Mouse (Mus musculus): ENCODE measurements around the gene Pkm. TPM values are rescaled to one million over a fixed set of nuclear protein-coding genes. Genes with fewer than 3 reads are reported as not detected.
A peak's percentile ranks its signal among the peaks of the same experiment; 100 is the strongest.

Pkm gene
- polyA plus RNA-seq, 1 experiment from 2014 or later, result 1,005 TPM

- no peak overlapping the region for H3K9ac ChIP-seq (ENCODE audit: low read depth, low read length)
- no peaks in the 10 kb centered on the region for H3K27me3 ChIP-seq (replicated peaks; ENCODE audit: control insufficient read depth, insufficient read depth, low read length)
- H3K27ac ChIP-seq (replicated peaks; ENCODE audit: low read depth, low read length), result no peak overlapping the region
- 85% methylated on average over 4 of the region's 4 CpGs for WGBS
- H3K4me3 ChIP-seq (ENCODE audit: low read depth, low read length), result no peak overlapping the region
- no peaks in the 10 kb centered on the region for H3K9me3 ChIP-seq (ENCODE audit: control insufficient read depth, low read length)
- DNase-seq (ENCODE audit: low spot score), result no peak
- H3K36me3 ChIP-seq (ENCODE audit: control insufficient read depth, insufficient read depth, low read length), result peaks cover 96% of the 10 kb centered on the region
- no peaks in the 10 kb centered on the region for H3K4me1 ChIP-seq (ENCODE audit: control insufficient read depth, insufficient read depth, low read length)
- H3K4me2 ChIP-seq (ENCODE audit: low read depth, low read length), result no peak overlapping the region
- no peak for ATAC-seq (ENCODE audit: low read depth)
These were observed 13.0 kb downstream of the Pkm start for GRCm38 (mm10) chr9:59669172-59669571.

- no peak for DNase-seq (ENCODE audit: low spot score)
These were observed 16.2 kb downstream of the Pkm start for GRCm38 (mm10) chr9:59672195-59672894.

GRCm38 (mm10) chr9:59673427-59673826 lies 17.3 kb downstream of the Pkm start:
- H3K9me3 ChIP-seq (ENCODE audit: control insufficient read depth, low read length), result no peaks in the 10 kb centered on the region
- DNase-seq (ENCODE audit: low spot score), result no peak
- no peak overlapping the region for H3K9ac ChIP-seq (ENCODE audit: low read depth, low read length)
- no peaks in the 10 kb centered on the region for H3K27me3 ChIP-seq (replicated peaks; ENCODE audit: control insufficient read depth, insufficient read depth, low read length)
- no peak overlapping the region for H3K27ac ChIP-seq (replicated peaks; ENCODE audit: low read depth, low read length)
- no peak overlapping the region for H3K4me2 ChIP-seq (ENCODE audit: low read depth, low read length)
- 58% methylated on average over 2 of the region's 2 CpGs for WGBS
- H3K4me3 ChIP-seq (ENCODE audit: low read depth, low read length), result no peak overlapping the region
- H3K4me1 ChIP-seq (ENCODE audit: control insufficient read depth, insufficient read depth, low read length), result no peaks in the 10 kb centered on the region
- peaks cover 99% of the 10 kb centered on the region for H3K36me3 ChIP-seq (ENCODE audit: control insufficient read depth, insufficient read depth, low read length)
- no peak for ATAC-seq (ENCODE audit: low read depth)

More at GRCm38 (mm10) chr9:59672195-59672894, 16.2 kb downstream of the Pkm start:
- H3K9ac ChIP-seq (ENCODE audit: low read depth, low read length), result no peak overlapping the region
- ATAC-seq (ENCODE audit: low read depth), result no peak
- no peak overlapping the region for H3K4me3 ChIP-seq (ENCODE audit: low read depth, low read length)
- H3K4me2 ChIP-seq (ENCODE audit: low read depth, low read length), result no peak overlapping the region
- WGBS, result 91% methylated on average over 12 of the region's 12 CpGs
- H3K36me3 ChIP-seq (ENCODE audit: control insufficient read depth, insufficient read depth, low read length), result peaks cover 99% of the 10 kb centered on the region
- no peaks in the 10 kb centered on the region for H3K27me3 ChIP-seq (replicated peaks; ENCODE audit: control insufficient read depth, insufficient read depth, low read length)
- no peaks in the 10 kb centered on the region for H3K4me1 ChIP-seq (ENCODE audit: control insufficient read depth, insufficient read depth, low read length)
- no peak overlapping the region for H3K27ac ChIP-seq (replicated peaks; ENCODE audit: low read depth, low read length)
- no peaks in the 10 kb centered on the region for H3K9me3 ChIP-seq (ENCODE audit: control insufficient read depth, low read length)

DNA sequence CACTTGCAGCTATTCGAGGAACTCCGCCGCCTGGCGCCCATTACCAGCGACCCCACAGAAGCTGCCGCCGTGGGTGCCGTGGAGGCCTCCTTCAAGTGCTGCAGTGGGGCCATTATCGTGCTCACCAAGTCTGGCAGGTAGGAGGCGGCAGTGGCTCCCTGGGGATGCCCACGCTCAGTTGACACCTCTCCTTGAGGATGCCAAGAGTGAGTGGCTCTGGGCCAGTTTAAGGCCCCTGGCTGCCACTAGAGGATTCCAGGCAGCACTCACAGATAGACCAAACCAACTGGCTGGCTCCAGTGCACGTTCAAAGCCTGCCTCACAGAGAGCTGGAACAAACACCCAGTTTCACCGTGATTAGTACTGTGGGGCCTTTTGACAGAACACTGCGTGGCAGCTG lies 19.4 kb downstream of the Pkm start:
- Histone ChIP-seq H3K36me3 (ENCODE audit: control insufficient read depth, insufficient read depth, low read length) (peaks cover 90% of the 10 kb centered on the region), H3K4me3 (ENCODE audit: low read depth, low read length) (no peak overlapping the region), H3K9me3 (ENCODE audit: control insufficient read depth, low read length) (no peaks in the 10 kb centered on the region), H3K27me3 (replicated peaks; ENCODE audit: control insufficient read depth, insufficient read depth, low read length) (no peaks in the 10 kb centered on the region), H3K4me1 (ENCODE audit: control insufficient read depth, insufficient read depth, low read length) (peaks cover 2% of the 10 kb centered on the region; the same call in 1 of the 2 replicates), H3K9ac (ENCODE audit: low read depth, low read length) (no peak overlapping the region), H3K27ac (replicated peaks; ENCODE audit: low read depth, low read length) (no peak overlapping the region), H3K4me2 (ENCODE audit: low read depth, low read length) (no peak overlapping the region)
- no peak for ATAC-seq (ENCODE audit: low read depth)
- 88% methylated on average over 14 of the region's 14 CpGs for WGBS
- DNase-seq (ENCODE audit: low spot score), result no peak

DNA sequence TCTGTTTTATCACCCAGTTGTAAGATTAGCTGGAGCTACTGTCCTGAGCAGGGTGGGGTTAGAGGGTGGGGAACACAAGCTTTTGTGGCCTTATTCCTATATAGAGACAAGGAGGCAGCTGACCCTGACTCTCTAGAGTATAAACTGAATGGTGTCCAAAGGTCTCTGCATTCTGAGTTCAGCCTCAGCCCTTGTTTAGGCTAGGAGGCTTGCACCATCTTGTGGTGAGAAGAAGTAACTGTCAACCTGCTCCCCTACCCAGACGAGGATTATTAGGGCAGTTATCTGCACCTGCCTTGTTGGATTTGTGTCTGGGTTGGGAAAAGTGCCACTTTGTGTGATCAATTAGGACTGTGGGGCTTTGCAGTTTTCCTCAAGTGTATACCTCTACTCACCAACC lies 22.1 kb downstream of the Pkm start:
- WGBS, result 14% methylated on average over 1 of the region's 1 CpGs
- H3K4me1 ChIP-seq (ENCODE audit: control insufficient read depth, insufficient read depth, low read length), result peaks cover 3% of the 10 kb centered on the region; the same call in 1 of the 2 replicates

DNA sequence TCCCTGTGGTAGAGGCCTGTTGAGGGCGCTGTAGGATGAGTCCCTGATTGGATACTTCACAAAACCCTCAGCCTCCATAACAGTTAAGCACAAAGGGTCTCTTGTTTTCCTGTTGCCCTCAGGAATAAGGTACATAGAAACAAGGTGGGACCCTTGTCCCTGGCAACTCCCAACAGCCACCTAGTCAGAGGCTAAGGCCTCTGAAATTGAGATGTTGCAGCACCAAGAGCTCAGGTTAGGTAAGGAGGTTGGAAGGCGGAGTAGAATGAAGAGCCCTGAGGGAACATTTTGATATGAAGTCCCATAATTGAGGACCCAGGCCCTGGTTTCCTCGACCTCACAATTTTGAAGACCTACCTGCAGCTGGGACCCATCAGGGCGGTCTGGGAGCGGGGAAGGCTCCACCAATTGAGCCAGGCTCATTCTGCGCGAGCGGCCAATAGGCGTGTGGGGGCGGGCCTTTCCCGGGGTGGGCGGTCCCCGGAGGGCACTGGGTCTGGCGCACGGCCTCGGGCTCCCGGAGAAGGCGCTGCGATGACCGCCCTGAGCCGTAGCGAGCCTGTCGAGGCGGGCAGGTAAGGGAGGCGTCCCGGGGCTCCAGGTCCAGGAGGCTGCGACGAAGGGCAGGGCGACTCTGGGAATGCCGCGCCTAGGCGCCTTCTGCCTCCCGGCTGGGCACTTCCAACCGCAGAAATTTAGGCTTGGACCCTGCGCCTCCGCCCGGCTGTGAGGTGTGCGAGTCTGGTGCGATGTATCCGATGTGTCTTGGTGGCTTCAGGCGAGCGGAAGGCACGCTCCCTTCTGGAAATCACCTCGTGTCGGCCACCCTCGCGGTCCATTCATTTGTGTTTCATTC lies 23.7 kb downstream of the Pkm start, which contains the start of gene Gramd2:
Gene Gramd2, plus strand, starts transcription at position 467 of the 856 bp plus-strand sequence.
- ATAC-seq (ENCODE audit: low read depth) (peak; percentile 96), DNase-seq (ENCODE audit: low spot score) (peak; percentile 88)
- peak within 1 kb of the TSS; percentile 40; the same call in 1 of the 2 replicates for H3K27ac ChIP-seq (replicated peaks; ENCODE audit: low read depth, low read length)
- H3K27me3 ChIP-seq (replicated peaks; ENCODE audit: control insufficient read depth, insufficient read depth, low read length), result peaks cover 3% of the 10 kb centered on the region; the same call in 1 of the 2 replicates
- peaks cover 47% of the 10 kb centered on the region for H3K36me3 ChIP-seq (ENCODE audit: control insufficient read depth, insufficient read depth, low read length)
- H3K4me2 ChIP-seq (ENCODE audit: low read depth, low read length), result peak within 1 kb of the TSS; percentile 87
- H3K9me3 ChIP-seq (ENCODE audit: control insufficient read depth, low read length), result no peaks in the 10 kb centered on the region
- peaks cover 3% of the 10 kb centered on the region; the same call in 1 of the 2 replicates for H3K4me1 ChIP-seq (ENCODE audit: control insufficient read depth, insufficient read depth, low read length)
- WGBS, result 3% methylated on average over 20 of the region's 47 CpGs
- peak within 1 kb of the TSS; percentile 53 for H3K4me3 ChIP-seq (ENCODE audit: low read depth, low read length)
- peak within 1 kb of the TSS; percentile 62 for H3K9ac ChIP-seq (ENCODE audit: low read depth, low read length)

More for the DNA sequence above, 22.1 kb downstream of the Pkm start:
- Histone ChIP-seq H3K27me3 (replicated peaks; ENCODE audit: control insufficient read depth, insufficient read depth, low read length) (peaks cover 3% of the 10 kb centered on the region; the same call in 1 of the 2 replicates), H3K4me2 (ENCODE audit: low read depth, low read length) (no peak overlapping the region), H3K4me3 (ENCODE audit: low read depth, low read length) (no peak overlapping the region), H3K9me3 (ENCODE audit: control insufficient read depth, low read length) (no peaks in the 10 kb centered on the region), H3K9ac (ENCODE audit: low read depth, low read length) (no peak overlapping the region), H3K27ac (replicated peaks; ENCODE audit: low read depth, low read length) (no peak overlapping the region), H3K36me3 (ENCODE audit: control insufficient read depth, insufficient read depth, low read length) (peaks cover 63% of the 10 kb centered on the region)
- DNase-seq (ENCODE audit: low spot score) (peak; percentile 56), ATAC-seq (ENCODE audit: low read depth) (no peak)

DNA sequence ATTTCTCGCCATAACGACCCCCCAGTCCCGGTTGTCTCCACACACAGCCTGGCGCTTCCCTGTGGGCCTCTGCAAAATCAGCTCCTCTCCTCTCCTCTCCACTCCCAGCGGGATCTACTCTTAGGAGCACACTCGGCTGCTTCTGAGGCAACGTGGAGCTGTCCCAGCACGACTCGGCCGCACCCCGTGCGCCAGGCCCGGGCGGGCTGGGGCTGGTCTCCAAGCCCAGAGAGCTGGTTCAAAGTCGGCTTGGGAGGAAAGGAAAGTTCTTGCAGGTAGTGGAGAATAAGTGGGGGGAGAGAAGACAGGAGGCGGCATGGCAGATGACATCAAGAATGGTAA lies 24.3 kb downstream of the Pkm start:
- DNase-seq (ENCODE audit: low spot score), result peak; percentile 55
- Histone ChIP-seq H3K27me3 (replicated peaks; ENCODE audit: control insufficient read depth, insufficient read depth, low read length) (peaks cover 3% of the 10 kb centered on the region; the same call in 1 of the 2 replicates), H3K9ac (ENCODE audit: low read depth, low read length) (peak overlapping the region; percentile 62), H3K4me3 (ENCODE audit: low read depth, low read length) (peak overlapping the region; percentile 53), H3K36me3 (ENCODE audit: control insufficient read depth, insufficient read depth, low read length) (peaks cover 41% of the 10 kb centered on the region), H3K4me1 (ENCODE audit: control insufficient read depth, insufficient read depth, low read length) (peaks cover 3% of the 10 kb centered on the region; the same call in 1 of the 2 replicates), H3K9me3 (ENCODE audit: control insufficient read depth, low read length) (no peaks in the 10 kb centered on the region), H3K4me2 (ENCODE audit: low read depth, low read length) (peak overlapping the region; percentile 87), H3K27ac (replicated peaks; ENCODE audit: low read depth, low read length) (peak overlapping the region; percentile 40; the same call in 1 of the 2 replicates)
- WGBS, result 8% methylated on average over 16 of the region's 16 CpGs
- peak; percentile 31; the same call in 1 of the 2 replicates for ATAC-seq (ENCODE audit: low read depth)

- H3K9me3 ChIP-seq (ENCODE audit: control insufficient read depth, low read length), result no peaks in the 10 kb centered on the region
- H3K4me1 ChIP-seq (ENCODE audit: control insufficient read depth, insufficient read depth, low read length), result peaks cover 3% of the 10 kb centered on the region; the same call in 1 of the 2 replicates
- peaks cover 3% of the 10 kb centered on the region; the same call in 1 of the 2 replicates for H3K27me3 ChIP-seq (replicated peaks; ENCODE audit: control insufficient read depth, insufficient read depth, low read length)
- ATAC-seq (ENCODE audit: low read depth) (no peak), DNase-seq (ENCODE audit: low spot score) (no peak)
- no peak overlapping the region for H3K4me2 ChIP-seq (ENCODE audit: low read depth, low read length)
- H3K27ac ChIP-seq (replicated peaks; ENCODE audit: low read depth, low read length), result no peak overlapping the region
- H3K4me3 ChIP-seq (ENCODE audit: low read depth, low read length), result no peak overlapping the region
- H3K36me3 ChIP-seq (ENCODE audit: control insufficient read depth, insufficient read depth, low read length), result peaks cover 7% of the 10 kb centered on the region; the same call in 1 of the 2 replicates
- 72% methylated on average over 2 of the region's 2 CpGs for WGBS
- H3K9ac ChIP-seq (ENCODE audit: low read depth, low read length), result no peak overlapping the region
These were observed 27.9 kb downstream of the Pkm start for GRCm38 (mm10) chr9:59684020-59684419.

Data from embryonic facial prominence, embryonic 14.5 days (tissue).